Mouse (Mus musculus): ENCODE measurements around the gene Erv3. TPM values are rescaled to one million over a fixed set of nuclear protein-coding genes. Genes with fewer than 3 reads are reported as not detected.

Erv3 gene
- polyA plus RNA-seq, 1 experiment, result not detected

DNA sequence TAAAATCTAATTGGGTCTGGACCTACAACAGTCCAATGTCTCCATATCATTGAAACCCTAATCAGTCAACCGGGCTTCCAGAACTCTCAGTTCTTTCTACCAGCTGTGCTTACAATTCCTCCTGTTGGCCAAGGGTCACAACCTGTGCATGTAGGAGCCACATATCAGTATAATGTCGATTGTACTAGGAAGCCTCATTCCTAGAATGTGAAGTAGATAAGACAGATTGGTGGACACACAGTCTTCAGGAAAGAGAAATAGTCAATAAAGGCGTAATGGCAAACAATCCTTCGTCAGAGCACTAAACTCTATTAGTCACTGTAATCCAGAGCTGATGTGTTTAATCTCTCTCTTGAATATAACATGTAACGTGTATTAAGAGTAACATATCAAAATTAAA lies 9.4 kb upstream of the Erv3 start:
- H3K4me3 ChIP-seq (ENCODE audit: insufficient read depth, low read length), result no peak overlapping the region
- H3K4me1 ChIP-seq (ENCODE audit: control insufficient read depth, insufficient read depth, low read length), result no peaks in the 10 kb centered on the region
- TF ChIP-seq CTCF (IDR thresholded peaks at IDR 0.05; ENCODE audit: low read depth, low read length) (no peak), POLR2A (IDR thresholded peaks at IDR 0.05; ENCODE audit: borderline replicate concordance, low read depth, low read length) (no peak)
- no peak overlapping the region for H3K27ac ChIP-seq (ENCODE audit: insufficient read depth, low read depth, low read length)

DNA sequence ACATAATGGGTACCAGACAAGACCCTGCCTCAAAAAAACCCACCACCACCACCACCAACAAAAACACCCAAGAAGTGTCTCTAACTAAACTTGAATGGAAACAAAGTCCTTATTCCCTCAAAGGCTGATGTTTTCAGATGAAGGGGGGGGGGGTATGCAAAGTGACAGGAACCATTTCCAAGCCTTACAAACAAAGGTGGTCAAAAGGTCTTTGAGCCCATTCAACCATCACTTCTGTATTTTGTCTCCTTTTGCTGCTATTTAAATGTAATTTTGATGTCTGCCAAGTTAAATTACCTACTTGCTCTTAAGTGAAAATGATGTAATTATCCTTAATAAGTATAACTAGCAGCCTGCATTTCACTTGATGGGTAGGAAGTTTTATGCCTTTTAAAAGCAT lies 7.1 kb upstream of the Erv3 start:
- TF ChIP-seq CTCF (IDR thresholded peaks at IDR 0.05; ENCODE audit: low read depth, low read length) (no peak), POLR2A (IDR thresholded peaks at IDR 0.05; ENCODE audit: borderline replicate concordance, low read depth, low read length) (no peak)
- no peak overlapping the region for H3K4me3 ChIP-seq (ENCODE audit: insufficient read depth, low read length)

DNA sequence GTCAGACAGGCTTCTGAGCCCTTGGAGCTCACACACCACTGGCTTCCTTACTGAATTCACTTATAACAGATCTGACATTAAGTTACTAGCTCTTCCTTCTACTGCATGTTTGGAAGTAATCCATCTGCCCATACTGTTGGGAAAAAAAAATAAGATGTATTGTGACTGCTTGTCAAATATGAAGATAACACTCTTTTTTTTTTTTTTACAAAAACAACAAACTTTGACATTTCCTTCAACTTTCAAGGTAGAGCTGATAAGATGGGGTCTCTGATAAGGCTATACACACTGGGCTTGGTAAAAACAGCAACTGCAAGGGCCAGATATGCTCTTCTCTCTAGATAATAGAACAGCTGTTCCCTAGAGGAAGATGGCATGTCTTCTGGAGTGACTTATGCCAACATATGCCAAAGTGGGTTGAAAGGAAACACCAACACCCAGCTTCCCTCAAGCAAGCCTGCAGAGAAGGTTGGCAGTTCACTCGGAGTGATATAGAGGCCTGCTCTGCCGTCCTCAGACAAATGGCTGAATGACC lies 4.8 kb upstream of the Erv3 start:
- no peak overlapping the region for H3K4me3 ChIP-seq (ENCODE audit: insufficient read depth, low read length)
- TF ChIP-seq POLR2A (IDR thresholded peaks at IDR 0.05; ENCODE audit: borderline replicate concordance, low read depth, low read length), result no peak
- no peak for TF ChIP-seq CTCF (IDR thresholded peaks at IDR 0.05; ENCODE audit: low read depth, low read length)
- no peak overlapping the region for H3K27ac ChIP-seq (ENCODE audit: insufficient read depth, low read depth, low read length)
- no peaks in the 10 kb centered on the region for H3K4me1 ChIP-seq (ENCODE audit: control insufficient read depth, insufficient read depth, low read length)

More for the DNA sequence above, 7.1 kb upstream of the Erv3 start:
- Histone ChIP-seq H3K27ac (ENCODE audit: insufficient read depth, low read depth, low read length) (no peak overlapping the region), H3K4me1 (ENCODE audit: control insufficient read depth, insufficient read depth, low read length) (no peaks in the 10 kb centered on the region)

DNA sequence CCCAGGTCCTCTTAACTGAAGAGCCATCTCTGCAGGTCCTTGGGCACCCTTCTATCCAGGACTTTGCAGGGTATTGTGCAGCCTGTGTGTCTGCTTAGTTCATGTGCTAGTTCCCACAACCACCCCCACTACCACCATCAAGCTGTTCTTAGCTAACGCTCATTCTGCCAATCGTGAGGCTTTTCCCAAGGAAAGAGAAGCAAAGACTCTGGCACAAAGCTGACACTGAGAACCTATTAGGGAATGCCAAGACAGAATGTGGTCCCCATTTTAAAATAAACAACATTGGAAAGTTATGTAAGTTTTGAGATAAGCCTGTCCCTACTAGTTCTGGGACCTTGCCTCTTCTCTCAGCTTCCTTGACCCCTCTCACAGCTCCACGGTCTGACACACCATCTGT lies 3.9 kb upstream of the Erv3 start:
- no peaks in the 10 kb centered on the region for H3K4me1 ChIP-seq (ENCODE audit: control insufficient read depth, insufficient read depth, low read length)
- H3K27ac ChIP-seq (ENCODE audit: insufficient read depth, low read depth, low read length), result no peak overlapping the region
- no peak for TF ChIP-seq CTCF (IDR thresholded peaks at IDR 0.05; ENCODE audit: low read depth, low read length)
- H3K4me3 ChIP-seq (ENCODE audit: insufficient read depth, low read length), result no peak overlapping the region

DNA sequence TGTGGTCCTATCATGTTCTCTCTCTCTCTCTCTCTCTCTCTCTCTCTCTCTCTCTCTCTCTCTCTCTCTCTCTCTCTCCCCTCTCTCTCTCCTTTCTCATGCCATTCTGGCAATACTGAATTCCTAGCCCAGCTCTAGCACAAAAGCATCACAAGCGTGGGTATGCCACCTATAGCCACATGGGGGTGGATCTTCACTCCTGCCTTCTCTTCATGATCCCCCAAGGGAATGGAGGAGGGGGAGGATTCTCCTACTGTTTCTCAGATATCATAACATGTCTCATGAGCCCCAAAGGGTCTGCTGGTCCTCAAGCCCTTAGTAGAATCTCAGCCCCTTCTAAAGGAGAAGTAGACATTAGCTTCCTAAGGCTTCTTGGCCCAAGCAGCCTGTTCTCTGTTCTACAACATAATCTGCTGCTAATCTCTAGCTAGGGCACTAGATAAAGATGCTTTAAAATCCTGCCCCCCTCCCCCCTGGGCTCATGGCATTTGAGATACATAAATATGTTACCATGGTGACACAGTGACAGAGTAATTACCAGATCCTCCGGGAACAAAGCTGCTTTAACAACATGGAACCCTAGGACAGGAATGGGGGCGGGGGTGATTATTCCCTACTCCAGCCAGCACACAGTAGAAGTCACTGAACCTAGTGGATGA lies 3.2 kb upstream of the Erv3 start:
- H3K4me1 ChIP-seq (ENCODE audit: control insufficient read depth, insufficient read depth, low read length), result no peaks in the 10 kb centered on the region
- no peak overlapping the region for H3K27ac ChIP-seq (ENCODE audit: insufficient read depth, low read depth, low read length)
- TF ChIP-seq POLR2A (IDR thresholded peaks at IDR 0.05; ENCODE audit: borderline replicate concordance, low read depth, low read length) (no peak), CTCF (IDR thresholded peaks at IDR 0.05; ENCODE audit: low read depth, low read length) (no peak)
- no peak overlapping the region for H3K4me3 ChIP-seq (ENCODE audit: insufficient read depth, low read length)

DNA sequence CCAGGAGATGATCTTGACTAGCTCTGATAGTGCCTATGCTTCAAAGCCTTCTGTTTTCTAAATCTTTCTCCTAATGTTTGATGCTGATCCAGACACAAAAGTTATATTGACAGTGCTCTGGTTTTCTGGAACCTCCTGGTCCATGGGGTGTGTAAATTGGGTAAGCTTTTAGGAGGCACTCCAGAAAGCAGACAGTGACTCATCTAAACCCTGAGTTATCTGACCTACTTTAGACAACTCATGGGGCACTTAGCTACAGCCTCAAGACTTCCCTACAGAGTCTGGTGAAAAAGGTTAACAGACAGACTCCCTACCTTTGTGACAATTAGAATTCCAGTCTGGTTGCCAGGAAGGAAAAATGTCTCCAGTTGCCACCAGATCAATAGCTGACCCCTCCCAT lies 1.7 kb downstream of the Erv3 start:
- no peak overlapping the region for H3K4me3 ChIP-seq (ENCODE audit: insufficient read depth, low read length)
- TF ChIP-seq CTCF (IDR thresholded peaks at IDR 0.05; ENCODE audit: low read depth, low read length), result no peak
- no peak for TF ChIP-seq POLR2A (IDR thresholded peaks at IDR 0.05; ENCODE audit: borderline replicate concordance, low read depth, low read length)
- no peak overlapping the region for H3K27ac ChIP-seq (ENCODE audit: insufficient read depth, low read depth, low read length)
- H3K4me1 ChIP-seq (ENCODE audit: control insufficient read depth, insufficient read depth, low read length), result no peaks in the 10 kb centered on the region

DNA sequence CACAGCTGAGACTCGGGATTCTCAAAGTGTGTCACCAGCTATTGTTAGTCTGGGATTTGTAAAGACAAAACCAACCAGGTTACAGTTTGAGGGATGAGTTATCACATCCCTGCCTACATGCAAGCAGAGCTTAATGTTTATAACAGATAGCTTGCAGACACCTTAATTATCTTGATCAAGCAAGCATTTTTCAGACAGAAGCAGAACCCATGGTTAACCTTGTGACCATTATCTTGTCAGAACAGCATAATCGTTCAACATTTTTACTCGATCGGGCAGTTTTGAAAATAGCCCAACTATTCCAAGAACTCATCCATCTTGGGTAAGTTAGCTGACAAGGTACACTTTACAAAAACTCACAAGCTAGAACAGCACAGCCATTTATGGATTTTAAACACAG lies 5.8 kb downstream of the Erv3 start:
- Histone ChIP-seq H3K4me1 (ENCODE audit: control insufficient read depth, insufficient read depth, low read length) (no peaks in the 10 kb centered on the region), H3K4me3 (ENCODE audit: insufficient read depth, low read length) (no peak overlapping the region), H3K27ac (ENCODE audit: insufficient read depth, low read depth, low read length) (no peak overlapping the region)
- TF ChIP-seq POLR2A (IDR thresholded peaks at IDR 0.05; ENCODE audit: borderline replicate concordance, low read depth, low read length), result no peak
- no peak for TF ChIP-seq CTCF (IDR thresholded peaks at IDR 0.05; ENCODE audit: low read depth, low read length)

DNA sequence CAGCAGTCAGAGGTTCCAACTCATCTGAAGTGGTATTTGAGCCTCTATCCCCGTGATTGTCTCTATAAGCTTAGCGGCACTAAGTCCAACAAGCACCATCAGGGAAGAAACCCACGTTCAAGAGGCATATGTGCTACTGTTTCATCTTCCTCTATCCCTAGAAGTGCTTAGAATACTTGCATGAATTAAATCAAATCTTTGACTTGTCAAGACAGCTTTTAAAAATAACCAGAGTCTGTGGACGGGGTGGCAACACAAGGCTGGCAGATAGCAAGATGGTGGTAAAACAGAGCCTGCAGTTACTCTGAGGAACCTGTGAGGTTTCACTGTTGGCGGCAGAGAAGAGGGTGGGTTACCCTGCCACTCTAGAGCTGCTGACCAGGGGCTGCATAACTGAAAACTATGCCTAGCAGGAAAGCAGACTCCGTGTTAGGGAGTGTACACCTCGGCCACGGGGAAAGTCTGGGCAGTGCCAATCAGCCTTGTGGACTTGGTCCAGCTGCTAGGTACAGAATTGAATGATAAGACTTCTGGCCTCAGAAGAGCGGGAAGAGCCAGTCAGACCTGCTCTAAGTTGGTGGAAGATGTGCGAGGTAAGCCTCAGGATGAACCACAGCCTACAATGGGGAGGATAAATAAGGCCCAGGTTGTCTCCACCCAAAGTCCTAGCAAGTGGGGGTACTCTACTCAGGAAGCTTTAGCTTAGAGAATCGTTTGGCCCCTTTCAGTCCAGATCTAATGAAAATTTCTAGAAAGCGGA lies 8.0 kb downstream of the Erv3 start:
- Histone ChIP-seq H3K4me3 (ENCODE audit: insufficient read depth, low read length) (no peak overlapping the region), H3K27ac (ENCODE audit: insufficient read depth, low read depth, low read length) (no peak overlapping the region), H3K4me1 (ENCODE audit: control insufficient read depth, insufficient read depth, low read length) (no peaks in the 10 kb centered on the region)
- no peak for TF ChIP-seq CTCF (IDR thresholded peaks at IDR 0.05; ENCODE audit: low read depth, low read length)
- TF ChIP-seq POLR2A (IDR thresholded peaks at IDR 0.05; ENCODE audit: borderline replicate concordance, low read depth, low read length), result no peak

DNA sequence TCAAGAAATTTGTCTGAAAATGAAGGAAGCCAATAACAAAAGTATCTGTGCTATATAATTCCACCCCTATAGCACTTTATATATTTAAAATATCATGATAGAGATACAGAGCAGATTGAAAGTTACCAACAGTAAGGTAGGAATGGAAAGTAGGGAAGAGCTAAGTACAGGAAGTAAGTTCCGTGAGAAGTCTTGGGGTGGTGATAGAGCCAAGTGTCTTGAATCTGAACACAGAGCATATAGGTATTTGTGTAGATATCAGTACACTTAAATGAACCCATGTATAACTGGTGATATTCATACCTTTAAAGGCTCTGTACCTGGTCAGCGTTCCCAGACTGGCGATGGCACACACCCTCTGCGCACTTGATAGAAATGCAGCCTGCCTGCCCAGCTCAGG lies 9.5 kb downstream of the Erv3 start:
- no peak overlapping the region for H3K27ac ChIP-seq (ENCODE audit: insufficient read depth, low read depth, low read length)
- TF ChIP-seq CTCF (IDR thresholded peaks at IDR 0.05; ENCODE audit: low read depth, low read length) (no peak), POLR2A (IDR thresholded peaks at IDR 0.05; ENCODE audit: borderline replicate concordance, low read depth, low read length) (no peak)
- no peaks in the 10 kb centered on the region for H3K4me1 ChIP-seq (ENCODE audit: control insufficient read depth, insufficient read depth, low read length)
- no peak overlapping the region for H3K4me3 ChIP-seq (ENCODE audit: insufficient read depth, low read length)

All from bone marrow macrophage, adult 2 months (primary cell).